ENCODE assay signal across 8 mouse cellular contexts in genomic region chr8:75233915-75234554, GRCm38 (mm10). TPM values are rescaled to one million over a fixed set of nuclear protein-coding genes. Genes with fewer than 3 reads are reported as not detected.
DNase-seq lines count a peak whose midpoint lies in the region; ATAC-seq lines count a peak whose summit lies in the region.
"Had no signal": no experiment of that assay in that cellular context is flagged by ENCODE, and none has a peak within 500 bp of the region (broad histone marks: within the 10 kb centered on the region; RNA-seq: fewer than 3 reads in every experiment).

No protein-coding gene starts in this region.

- no peak overlapping the region for H3K9ac ChIP-seq in intestine, embryonic 14.5 days (ENCODE audit: low read length)
- no peak overlapping the region for H3K9ac ChIP-seq in intestine, embryonic 15.5 days
- H3K9ac ChIP-seq: midbrain, embryonic 12.5 days had no signal

- no peak overlapping the region for H3K27ac ChIP-seq in intestine, embryonic 14.5 days (ENCODE audit: low read depth)
- no peak overlapping the region for H3K27ac ChIP-seq in intestine, embryonic 15.5 days
- H3K27ac ChIP-seq: midbrain, embryonic 12.5 days had no signal

- H3K4me3 ChIP-seq in intestine, embryonic 14.5 days (ENCODE audit: low read depth, low read length) = no peak overlapping the region
- H3K4me3 ChIP-seq in intestine, embryonic 15.5 days (replicated peaks) = no peak overlapping the region
- H3K4me3 ChIP-seq: midbrain, embryonic 12.5 days had no signal

- H3K4me2 ChIP-seq in intestine, embryonic 14.5 days (ENCODE audit: low read length) = no peak overlapping the region
- H3K4me2 ChIP-seq in intestine, embryonic 15.5 days (replicated peaks) = no peak overlapping the region
- H3K4me2 ChIP-seq: midbrain, embryonic 12.5 days had no signal

- DNase-seq in intestine, embryonic 14.5 days (ENCODE audit: low spot score) = peak; percentile 60
- DNase-seq in 3134 (ENCODE audit: extremely low read depth, insufficient read length, low spot score) (peak; percentile 40), A20 (ENCODE audit: low read depth, low spot score) (peak; percentile 53)
- peak; percentile 30 for DNase-seq in embryo, embryonic 10.5 days (ENCODE audit: low spot score)
- no peak for DNase-seq in urinary bladder, postnatal 14 days (ENCODE audit: low spot score)
- no peak for DNase-seq in spleen, postnatal 14 days (ENCODE audit: low spot score in 2 of 2)

- no peak for ATAC-seq in intestine, embryonic 14.5 days (replicated peaks; ENCODE audit: low FRiP score, low TSS enrichment, low read depth)
- ATAC-seq in intestine, embryonic 15.5 days = no peak

- 59% methylated on average over 4 of the region's 4 CpGs for whole genome bisulfite sequencing in intestine, embryonic 14.5 days
- WGBS in intestine, embryonic 15.5 days = 64% methylated on average over 4 of the region's 4 CpGs

- no peaks in the 10 kb centered on the region for H3K9me3 ChIP-seq in intestine, embryonic 14.5 days (ENCODE audit: control insufficient read depth, low read length)
- H3K9me3 ChIP-seq in intestine, embryonic 15.5 days = no peaks in the 10 kb centered on the region
- H3K9me3 ChIP-seq: midbrain, embryonic 12.5 days had no signal

- H3K4me1 ChIP-seq in intestine, embryonic 14.5 days (replicated peaks; ENCODE audit: control insufficient read depth, insufficient read depth, low read length) = no peaks in the 10 kb centered on the region
- H3K4me1 ChIP-seq in intestine, embryonic 15.5 days (replicated peaks) = no peaks in the 10 kb centered on the region
- H3K4me1 ChIP-seq: midbrain, embryonic 12.5 days had no signal

- no peaks in the 10 kb centered on the region for H3K27me3 ChIP-seq in intestine, embryonic 14.5 days (replicated peaks; ENCODE audit: control insufficient read depth, insufficient read depth, low read length)
- H3K27me3 ChIP-seq in intestine, embryonic 15.5 days (replicated peaks) = no peaks in the 10 kb centered on the region
- H3K27me3 ChIP-seq: midbrain, embryonic 12.5 days had no signal

- no peaks in the 10 kb centered on the region for H3K36me3 ChIP-seq in intestine, embryonic 14.5 days (ENCODE audit: control insufficient read depth, insufficient read depth, low read length)
- no peaks in the 10 kb centered on the region for H3K36me3 ChIP-seq in intestine, embryonic 15.5 days
- H3K36me3 ChIP-seq: midbrain, embryonic 12.5 days had no signal

RNA-seq across cellular contexts. Expression of gene Rasd2, which starts 20.3 kb away (rescaled TPM):
- polyA plus RNA-seq in intestine, embryonic 14.5 days (2014; fragmentation: Nextera tagmentation; extraction: Ambion mirVana) = 2.5 and 2.7 TPM in 2 replicates
- 1.5 and 2.5 TPM in 2 replicates for polyA plus RNA-seq in intestine, embryonic 15.5 days (2015; fragmentation: Nextera tagmentation; extraction: Ambion mirVana)

Comparison
In these comparisons a context has a peak if more than half of its experiments do, and no peak if none do; other contexts are left out.
1. DNase-seq: peak in intestine, embryonic 14.5 days (single experiment), 3134 (single experiment), A20 (single experiment) and embryo, embryonic 10.5 days (single experiment); none in urinary bladder, postnatal 14 days (single experiment) and spleen, postnatal 14 days (0 of 2).